Mouse (Mus musculus) midbrain, postnatal 0 days (tissue): ENCODE data around the gene Cfd. TPM values are rescaled to one million over a fixed set of nuclear protein-coding genes. Genes with fewer than 3 reads are reported as not detected.

Experiments
- ATAC-seq: fragments of 200-750 bp; cut with Nextera tagmentation; 2 replicates; pipeline ENCODE4 v1.8.0; 2017; ENCODE audit warnings: moderate number of reproducible peaks, mild to moderate bottlenecking, moderate TSS enrichment, moderate library complexity; ENCODE audit not compliant: low FRiP score
- DNase-seq: peaks from one replicate; pipeline ENCODE4 v3.0.0-alpha.2; 2015; ENCODE audit warnings: low spot score
- H3K27ac ChIP-seq: fragments of 300-500 bp; sonication (generic); 2 replicates; pipeline ENCODE4 v1.5.1; 2014; ENCODE audit warnings: low read depth, mild to moderate bottlenecking, low read length, mixed read lengths
- H3K27me3 ChIP-seq: fragments of 300-500 bp; sonication (generic); 2 replicates; pipeline ENCODE4 v1.6.1; 2014; ENCODE audit warnings: low read length, control low read depth, mixed read lengths; ENCODE audit not compliant: insufficient read depth
- H3K36me3 ChIP-seq: fragments of 300-500 bp; sonication (generic); 2 replicates; pipeline ENCODE4 v1.6.1; 2014; ENCODE audit warnings: low read length, control low read depth, mixed read lengths; ENCODE audit not compliant: insufficient read depth
- H3K4me1 ChIP-seq: fragments of 300-500 bp; sonication (generic); 2 replicates; pipeline ENCODE4 v1.6.1; 2014; ENCODE audit warnings: mild to moderate bottlenecking, control low read depth, antibody characterized with exemption, low read length, mixed read lengths; ENCODE audit not compliant: insufficient read depth
- H3K4me2 ChIP-seq: fragments of 300-500 bp; sonication (generic); 2 replicates; pipeline ENCODE4 v1.6.1; 2014; ENCODE audit warnings: low read depth, mild to moderate bottlenecking, low read length, mixed read lengths; ENCODE audit not compliant: poor library complexity, severe bottlenecking
- H3K4me3 ChIP-seq: fragments of 300-500 bp; sonication (generic); 2 replicates; pipeline ENCODE4 v1.5.1; 2014; ENCODE audit warnings: low read depth, mild to moderate bottlenecking, low read length, moderate library complexity
- H3K9ac ChIP-seq: fragments of 300-500 bp; sonication (generic); replicated peaks from 2 replicates; pipeline ENCODE4 v1.6.1; 2014; ENCODE audit warnings: mild to moderate bottlenecking, low read length, moderate library complexity, mixed read lengths; ENCODE audit not compliant: poor library complexity, severe bottlenecking
- H3K9me3 ChIP-seq: fragments of 300-500 bp; sonication (generic); 2 replicates; pipeline ENCODE4 v1.6.1; 2016; ENCODE audit warnings: low read length, control low read depth
- CTCF ChIP-seq: IDR thresholded peaks from 2 replicates; pipeline ENCODE4 v1.5.1; 2016; ENCODE audit warnings: antibody characterized with exemption, mild to moderate bottlenecking
- WGBS: fragments of 180-500 bp; shearing (Covaris S2); extraction: QIAGEN DNeasy Blood & Tissue Kit; methylation state at CpG from one replicate; pipeline ENCODE4 v1.1.7; 2014; 5-methylcytosine and 5-hydroxymethylcytosine counted together
- polyA plus RNA-seq: library from polyadenylated mRNA; unstranded; fragments of >200 nt; fragmentation: Nextera tagmentation; extraction: Ambion mirVana; gene quantifications from 2 replicates; pipeline ENCODE4 v1.2.1, GENCODE M21; 2015
- total RNA-seq: library from RNA; depleted of rRNA; stranded (reverse); fragments of >200 nt; gene quantifications from 2 replicates; pipeline ENCODE4 v1.2.3, GENCODE M21; 2014

The Cfd gene
- total and polyA plus RNA-seq, 2 experiments from 2014 or later, result not detected

GRCm38 (mm10) chr10:79934272-79934721 is 43.6 kb downstream of the Cfd start:
- 50% methylated on average over 13 of the region's 13 CpGs for WGBS
- H3K4me3 ChIP-seq, result no peak overlapping the region
- TF ChIP-seq CTCF, result no peak
- no peaks in the 10 kb centered on the region for H3K27me3 ChIP-seq
- no peaks in the 10 kb centered on the region for H3K9me3 ChIP-seq
- no peak overlapping the region for H3K4me2 ChIP-seq
- H3K4me1 ChIP-seq, result no peaks in the 10 kb centered on the region
- H3K27ac ChIP-seq, result no peak overlapping the region
- peaks cover 18% of the 10 kb centered on the region; the same call in 1 of the 2 replicates for H3K36me3 ChIP-seq
- ATAC-seq (peak; percentile 53), DNase-seq (peak; percentile 86)
- no peak overlapping the region for H3K9ac ChIP-seq

GRCm38 (mm10) chr10:79934794-79935569 is 44.3 kb downstream of the Cfd start:
- H3K4me2 ChIP-seq, result no peak overlapping the region
- TF ChIP-seq CTCF, result no peak
- H3K27me3 ChIP-seq, result no peaks in the 10 kb centered on the region
- H3K4me1 ChIP-seq, result no peaks in the 10 kb centered on the region
- H3K36me3 ChIP-seq, result peaks cover 21% of the 10 kb centered on the region; the same call in 1 of the 2 replicates
- no peaks in the 10 kb centered on the region for H3K9me3 ChIP-seq
- no peak overlapping the region for H3K9ac ChIP-seq
- WGBS, result 86% methylated on average over 16 of the region's 16 CpGs
- no peak overlapping the region for H3K4me3 ChIP-seq
- DNase-seq (no peak), ATAC-seq (no peak)
- H3K27ac ChIP-seq, result no peak overlapping the region

GRCm38 (mm10) chr10:79936284-79936910 is 45.7 kb downstream of the Cfd start:
- ATAC-seq, result no peak
- TF ChIP-seq CTCF, result no peak
- no peak for DNase-seq
- no peaks in the 10 kb centered on the region for H3K4me1 ChIP-seq
- H3K9me3 ChIP-seq, result no peaks in the 10 kb centered on the region
- H3K27ac ChIP-seq, result no peak overlapping the region
- WGBS, result 70% methylated on average over 10 of the region's 10 CpGs
- H3K9ac ChIP-seq, result no peak overlapping the region
- peaks cover 18% of the 10 kb centered on the region; the same call in 1 of the 2 replicates for H3K36me3 ChIP-seq
- H3K27me3 ChIP-seq, result no peaks in the 10 kb centered on the region
- H3K4me2 ChIP-seq, result no peak overlapping the region
- H3K4me3 ChIP-seq, result no peak overlapping the region

- DNase-seq (peak; percentile 47), ATAC-seq (no peak)
- H3K36me3 ChIP-seq, result peaks cover 13% of the 10 kb centered on the region; the same call in 1 of the 2 replicates
- no peaks in the 10 kb centered on the region for H3K4me1 ChIP-seq
- no peak overlapping the region for H3K9ac ChIP-seq
- no peak overlapping the region for H3K4me3 ChIP-seq
- WGBS, result 56% methylated on average over 27 of the region's 27 CpGs
- no peaks in the 10 kb centered on the region for H3K27me3 ChIP-seq
- no peak overlapping the region for H3K27ac ChIP-seq
- no peak for TF ChIP-seq CTCF
- H3K4me2 ChIP-seq, result no peak overlapping the region
- H3K9me3 ChIP-seq, result no peaks in the 10 kb centered on the region
Measured at GRCm38 (mm10) chr10:79936911-79937441, 46.3 kb downstream of the Cfd start.

- no peak overlapping the region for H3K4me2 ChIP-seq
- no peaks in the 10 kb centered on the region for H3K4me1 ChIP-seq
- H3K27me3 ChIP-seq, result no peaks in the 10 kb centered on the region
- H3K36me3 ChIP-seq, result 0 out of 2 replicates have a peak, but pooled peaks cover 11% of the 10 kb centered on the region
- ATAC-seq (no peak), DNase-seq (no peak)
- no peak overlapping the region for H3K4me3 ChIP-seq
- H3K9ac ChIP-seq, result no peak overlapping the region
- no peaks in the 10 kb centered on the region for H3K9me3 ChIP-seq
- no peak for TF ChIP-seq CTCF
- no peak overlapping the region for H3K27ac ChIP-seq
- WGBS, result 56% methylated on average over 11 of the region's 11 CpGs
Measured at GRCm38 (mm10) chr10:79937775-79938526, 47.3 kb downstream of the Cfd start.
